Mouse (Mus musculus) stomach, embryonic 16.5 days (tissue): Measurements from ENCODE around the gene Egln2. TPM values are rescaled to one million over a fixed set of nuclear protein-coding genes. Genes with fewer than 3 reads are reported as not detected.

ENCODE experiments used
- ATAC-seq: fragments of 200-750 bp; cut with Nextera tagmentation; 2 replicates; pipeline ENCODE4 v1.8.0; 2017; ENCODE audit warnings: moderate number of reproducible peaks, moderate TSS enrichment; ENCODE audit not compliant: insufficient read depth, low FRiP score
- H3K27ac ChIP-seq: fragments of 300-500 bp; sonication (generic); 2 replicates; pipeline ENCODE4 v1.5.1; 2014; ENCODE audit warnings: low read length
- H3K27me3 ChIP-seq: fragments of 300-500 bp; sonication (generic); 2 replicates; pipeline ENCODE4 v1.6.1; 2014; ENCODE audit warnings: low read length, control low read depth, mixed read lengths; ENCODE audit not compliant: control insufficient read depth, insufficient read depth
- H3K36me3 ChIP-seq: fragments of 300-500 bp; sonication (generic); 2 replicates; pipeline ENCODE4 v1.6.1; 2014; ENCODE audit warnings: low read length; ENCODE audit not compliant: control insufficient read depth, insufficient read depth
- H3K4me1 ChIP-seq: fragments of 300-500 bp; sonication (generic); 2 replicates; pipeline ENCODE4 v1.6.1; 2014; ENCODE audit warnings: low read length, control low read depth, mixed read lengths; ENCODE audit not compliant: control insufficient read depth, insufficient read depth
- H3K4me2 ChIP-seq: fragments of 300-500 bp; sonication (generic); 2 replicates; pipeline ENCODE4 v1.6.1; 2014; ENCODE audit warnings: low read depth, low read length, mixed read lengths
- H3K4me3 ChIP-seq: fragments of 300-500 bp; sonication (generic); replicated peaks from 2 replicates; pipeline ENCODE4 v1.5.1; 2014; ENCODE audit warnings: mild to moderate bottlenecking, low read length
- H3K9ac ChIP-seq: fragments of 300-500 bp; sonication (generic); 2 replicates; pipeline ENCODE4 v1.6.1; 2014; ENCODE audit warnings: low read length
- H3K9me3 ChIP-seq: fragments of 300-500 bp; sonication (generic); replicated peaks from 2 replicates; pipeline ENCODE4 v1.6.1; 2016; ENCODE audit warnings: low read length, control low read depth; ENCODE audit not compliant: control insufficient read depth
- WGBS: fragments of 180-500 bp; shearing (Covaris S2); extraction: QIAGEN DNeasy Blood & Tissue Kit; methylation state at CpG from one replicate; pipeline ENCODE4 v1.1.7; 2014; 5-methylcytosine and 5-hydroxymethylcytosine counted together
- polyA plus RNA-seq: library from polyadenylated mRNA; unstranded; fragments of >200 nt; fragmentation: Nextera tagmentation; extraction: Ambion mirVana; gene quantifications from 2 replicates; pipeline ENCODE4 v1.2.1, GENCODE M21; 2015

Gene Egln2
- polyA plus RNA-seq, 1 experiment from 2014 or later = 56.3 TPM

GRCm38 (mm10) chr7:27166229-27166613 is 381 bp downstream of the Egln2 start:
- Histone ChIP-seq H3K9ac (peak overlapping the region; percentile 94), H3K4me2 (peak overlapping the region; percentile 73), H3K36me3 (peaks cover 8% of the 10 kb centered on the region; the same call in 1 of the 2 replicates), H3K9me3 (no peaks in the 10 kb centered on the region), H3K4me1 (peaks cover 53% of the 10 kb centered on the region), H3K27me3 (no peaks in the 10 kb centered on the region), H3K27ac (peak overlapping the region; percentile 98), H3K4me3 (peak overlapping the region; percentile 80)
- ATAC-seq = peak; percentile 87
- 1% methylated on average over 34 of the region's 43 CpGs for whole genome bisulfite sequencing

- WGBS = 2% methylated on average over 8 of the region's 8 CpGs
- peak overlapping the region; percentile 98 for H3K27ac ChIP-seq
- H3K9ac ChIP-seq = peak overlapping the region; percentile 94
- H3K36me3 ChIP-seq = peaks cover 8% of the 10 kb centered on the region; the same call in 1 of the 2 replicates
- peak overlapping the region; percentile 80 for H3K4me3 ChIP-seq
- H3K4me1 ChIP-seq = peaks cover 56% of the 10 kb centered on the region
- ATAC-seq = no peak
- H3K27me3 ChIP-seq = no peaks in the 10 kb centered on the region
- H3K4me2 ChIP-seq = peak overlapping the region; percentile 73
- no peaks in the 10 kb centered on the region for H3K9me3 ChIP-seq
Observed at GRCm38 (mm10) chr7:27165696-27166095, 906 bp downstream of the Egln2 start.

GRCm38 (mm10) chr7:27165007-27165655 is 1.5 kb downstream of the Egln2 start:
- H3K4me2 ChIP-seq = peak overlapping the region; percentile 73
- peak overlapping the region; percentile 98 for H3K27ac ChIP-seq
- 61% methylated on average over 23 of the region's 23 CpGs for WGBS
- no peaks in the 10 kb centered on the region for H3K27me3 ChIP-seq
- peaks cover 8% of the 10 kb centered on the region; the same call in 1 of the 2 replicates for H3K36me3 ChIP-seq
- H3K4me1 ChIP-seq = peaks cover 58% of the 10 kb centered on the region
- H3K9me3 ChIP-seq = no peaks in the 10 kb centered on the region
- ATAC-seq = no peak
- H3K9ac ChIP-seq = peak overlapping the region; percentile 94
- H3K4me3 ChIP-seq = peak overlapping the region; percentile 80

GRCm38 (mm10) chr7:27164112-27164947 is 2.3 kb downstream of the Egln2 start:
- Histone ChIP-seq H3K27ac (no peak overlapping the region), H3K9me3 (no peaks in the 10 kb centered on the region)

GRCm38 (mm10) chr7:27163450-27163805 is 3.2 kb downstream of the Egln2 start:
- H3K4me3 ChIP-seq = peak overlapping the region; percentile 80
- no peak for ATAC-seq
- H3K36me3 ChIP-seq = peaks cover 20% of the 10 kb centered on the region
- H3K9ac ChIP-seq = peak overlapping the region; percentile 94
- peaks cover 60% of the 10 kb centered on the region for H3K4me1 ChIP-seq
- H3K27ac ChIP-seq = no peak overlapping the region
- 62% methylated on average over 5 of the region's 5 CpGs for WGBS
- no peaks in the 10 kb centered on the region for H3K27me3 ChIP-seq
- H3K9me3 ChIP-seq = no peaks in the 10 kb centered on the region
- peak overlapping the region; percentile 73 for H3K4me2 ChIP-seq

More at GRCm38 (mm10) chr7:27164112-27164947, 2.3 kb downstream of the Egln2 start:
- WGBS = 77% methylated on average over 33 of the region's 33 CpGs
- no peak for ATAC-seq
- Histone ChIP-seq H3K4me1 (peaks cover 60% of the 10 kb centered on the region), H3K4me2 (peak overlapping the region; percentile 73), H3K9ac (peak overlapping the region; percentile 94), H3K36me3 (peaks cover 11% of the 10 kb centered on the region), H3K27me3 (no peaks in the 10 kb centered on the region), H3K4me3 (peak overlapping the region; percentile 80)

GRCm38 (mm10) chr7:27162780-27163449 is 3.7 kb downstream of the Egln2 start:
- 72% methylated on average over 5 of the region's 5 CpGs for WGBS
- Histone ChIP-seq H3K27me3 (no peaks in the 10 kb centered on the region), H3K4me1 (peaks cover 60% of the 10 kb centered on the region), H3K9me3 (no peaks in the 10 kb centered on the region), H3K4me3 (peak overlapping the region; percentile 80; the same call in 1 of the 2 replicates), H3K4me2 (peak overlapping the region; percentile 73), H3K27ac (no peak overlapping the region), H3K36me3 (peaks cover 25% of the 10 kb centered on the region), H3K9ac (peak overlapping the region; percentile 94; the same call in 1 of the 2 replicates)
- ATAC-seq = no peak

GRCm38 (mm10) chr7:27161744-27162143 is 4.9 kb downstream of the Egln2 start:
- peaks cover 29% of the 10 kb centered on the region for H3K36me3 ChIP-seq
- H3K4me1 ChIP-seq = peaks cover 52% of the 10 kb centered on the region
- ATAC-seq = no peak
- 84% methylated on average over 4 of the region's 4 CpGs for WGBS
- H3K27ac ChIP-seq = no peak overlapping the region
- H3K27me3 ChIP-seq = no peaks in the 10 kb centered on the region
- H3K4me2 ChIP-seq = no peak overlapping the region
- no peaks in the 10 kb centered on the region for H3K9me3 ChIP-seq
- no peak overlapping the region for H3K4me3 ChIP-seq
- peak overlapping the region; percentile 34; the same call in 1 of the 2 replicates for H3K9ac ChIP-seq

GRCm38 (mm10) chr7:27160921-27161320 is 5.7 kb downstream of the Egln2 start:
- peaks cover 52% of the 10 kb centered on the region for H3K4me1 ChIP-seq
- no peaks in the 10 kb centered on the region for H3K27me3 ChIP-seq
- no peak overlapping the region for H3K4me3 ChIP-seq
- no peak overlapping the region for H3K4me2 ChIP-seq
- H3K9ac ChIP-seq = 0 out of 2 replicates have a peak overlapping the region, but pooled peaks have one; percentile 10
- ATAC-seq = no peak
- no peaks in the 10 kb centered on the region for H3K9me3 ChIP-seq
- whole genome bisulfite sequencing = 88% methylated on average over 3 of the region's 3 CpGs
- H3K27ac ChIP-seq = no peak overlapping the region; the same call in 1 of the 2 replicates
- peaks cover 29% of the 10 kb centered on the region for H3K36me3 ChIP-seq
